15 mouse cellular contexts compared by ENCODE assay signal in genomic region chr15:11459306-11459705, GRCm38 (mm10).
"Had no signal": no experiment of that assay in that cellular context is flagged by ENCODE, and none has a peak within 500 bp of the region (broad histone marks: within the 10 kb centered on the region; RNA-seq: fewer than 3 reads in every experiment).

No protein-coding gene starts in this region.

- H3K4me3 ChIP-seq: neural tube, embryonic 13.5 days; neural tube, embryonic 15.5 days; stomach, embryonic 15.5 days had no signal

- H3K36me3 ChIP-seq: neural tube, embryonic 13.5 days; neural tube, embryonic 15.5 days; stomach, embryonic 15.5 days had no signal

- H3K27me3 ChIP-seq: neural tube, embryonic 13.5 days; neural tube, embryonic 15.5 days; stomach, embryonic 15.5 days had no signal

- H3K4me2 ChIP-seq: neural tube, embryonic 13.5 days; neural tube, embryonic 15.5 days; stomach, embryonic 15.5 days had no signal

- DNase-seq: retina, postnatal 1 day; right cerebral cortex, adult 18-20 months; right cerebral cortex, postnatal 14 days; right cerebral cortex, postnatal 25 days; right cerebral cortex, postnatal 4 days; spleen, adult 18-20 months; thymus, adult 18-20 months; thymus, adult 2 months; thymus, postnatal 14 days; thymus, postnatal 25 days; thymus, postnatal 36 days; thymus, postnatal 4 days had no signal
